Mouse (Mus musculus) embryonic fibroblast, embryonic 13.5 days (primary cell): ENCODE data around the gene Zkscan4.

Source experiments
- CTCF ChIP-seq: IDR thresholded peaks from 2 replicates; pipeline ENCODE4 v1.5.1; 2011; ENCODE audit warnings: mild to moderate bottlenecking, control low read depth, low read length, moderate library complexity, borderline replicate concordance; ENCODE audit not compliant: insufficient read depth
- POLR2A ChIP-seq: IDR thresholded peaks from 2 replicates; pipeline ENCODE4 v1.6.1; 2011; ENCODE audit warnings: low read depth, mild to moderate bottlenecking, control low read depth, low read length, moderate library complexity

DNA sequence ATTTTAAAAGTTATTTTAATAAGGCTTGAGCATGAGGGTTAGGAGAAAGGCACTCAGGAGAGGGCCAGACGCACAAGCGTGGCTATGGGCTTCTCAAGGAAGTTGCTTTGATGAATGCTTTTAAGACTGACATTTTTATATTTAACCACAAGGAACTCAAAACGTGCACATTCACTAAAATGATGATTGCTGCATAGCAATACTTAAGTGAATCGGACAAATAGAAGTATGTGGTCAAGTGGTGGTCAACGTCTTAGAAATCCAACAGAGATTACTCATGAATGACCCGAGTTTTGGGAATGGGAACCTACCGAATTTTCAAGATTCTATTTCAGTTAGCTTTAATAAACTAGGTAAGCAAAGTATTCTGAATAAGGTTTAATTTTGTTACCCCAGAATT lies 51.4 kb downstream of the Zkscan4 start:
- no peak for TF ChIP-seq CTCF
- no peak for TF ChIP-seq POLR2A
